Mouse (Mus musculus) frontal cortex, adult 2 months (tissue): ENCODE measurements at regions not wholly inside any gene's neighbourhood (a gene's known extent, or its start where the extent isn't known, plus 50 kb on each side); places are given as distances from the start of the nearest gene placed in this dataset.
"Not testable (repeated sequence)": the region's sequence is repeated elsewhere in the genome, so short reads cannot be mapped to it uniquely, and the experiment has no call there.

ENCODE experiments used
- DNase-seq, 2 experiments: peaks; one replicate each; pipeline ENCODE4 v3.0.0; 2022; ENCODE audit warnings: low spot score in 1 of 2; ENCODE audit errors: extremely low spot score in 1 of 2

GRCm38 (mm10) chr6:70517932-70518331 lies 274.1 kb downstream of the Rpia start:
- no peak for DNase-seq

DNA sequence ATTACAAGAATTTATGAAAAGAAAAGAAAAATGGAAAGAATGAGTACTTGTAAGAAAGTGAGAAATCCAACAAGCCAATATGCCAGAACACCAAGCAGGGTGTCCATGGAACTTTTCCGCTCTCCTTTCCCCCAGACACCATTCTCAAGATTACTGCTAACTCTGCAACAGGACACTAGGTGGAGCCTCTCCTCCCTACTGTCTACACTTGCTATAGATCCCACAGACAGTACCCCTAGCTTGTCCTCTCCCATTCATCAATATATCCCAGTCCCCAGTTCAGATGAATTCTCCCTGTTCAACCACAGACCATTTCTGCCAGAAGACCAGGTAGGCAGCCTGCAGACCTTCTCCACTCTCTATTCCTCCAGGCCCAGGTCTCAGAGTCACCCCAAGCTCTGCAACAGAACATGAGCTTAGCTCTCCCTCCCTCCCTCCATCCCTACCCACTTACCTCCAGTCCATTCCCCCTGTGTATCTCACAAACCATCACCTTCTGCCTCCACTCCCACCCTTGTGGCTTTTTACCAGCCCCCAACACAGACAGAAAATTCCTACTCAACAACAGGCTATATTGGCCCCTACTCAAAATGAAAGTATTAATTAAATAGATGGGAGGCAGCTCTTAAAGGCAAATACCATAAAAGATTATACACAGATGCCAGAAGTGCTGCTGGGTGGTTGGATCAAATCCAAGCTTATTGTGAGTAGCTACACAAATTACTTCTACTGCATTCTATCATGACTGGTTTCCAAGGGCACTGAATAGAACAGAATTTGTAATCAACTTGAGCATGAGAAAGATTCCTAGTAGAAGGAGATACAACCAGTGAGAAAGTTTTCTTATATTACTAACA lies 323.2 kb downstream of the Rpia start:
- peak in 1 of 2 experiments; percentile 5 for DNase-seq

- DNase-seq = peak in 1 of 2 experiments; percentile 9
Observed at GRCm38 (mm10) chr6:70457279-70457678, 334.8 kb downstream of the Rpia start.

- DNase-seq = peak; percentile 2 to 8
Observed at GRCm38 (mm10) chr6:70434739-70435138, 357.3 kb downstream of the Rpia start.

- DNase-seq = peak; percentile 28 to 44
Observed at GRCm38 (mm10) chr6:70406290-70406689, 385.7 kb downstream of the Rpia start.

GRCm38 (mm10) chr6:70389850-70390249 lies 402.2 kb downstream of the Rpia start:
- DNase-seq = not testable (repeated sequence)

GRCm38 (mm10) chr6:70386396-70386795 lies 405.6 kb downstream of the Rpia start:
- peak; percentile 67 to 75 for DNase-seq

DNA sequence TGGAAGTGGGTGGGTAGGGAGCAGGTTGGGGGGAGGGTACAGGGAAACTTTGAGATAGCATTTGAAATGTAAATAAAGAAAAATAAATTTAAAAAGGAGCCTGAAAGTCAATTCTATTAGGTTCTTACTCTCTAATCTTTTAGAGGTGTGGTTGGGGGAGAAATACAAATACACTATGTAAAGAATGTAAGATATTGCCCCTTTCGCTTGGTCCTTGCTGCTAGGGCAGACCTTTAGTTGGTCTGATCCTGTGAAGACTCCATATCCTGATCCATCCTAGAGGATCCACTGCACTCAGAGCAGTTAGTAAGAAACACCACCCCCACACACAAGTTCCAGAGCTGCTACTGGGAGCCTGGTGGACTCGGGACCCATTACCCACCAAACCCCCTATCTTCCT lies 412.7 kb downstream of the Rpia start:
- DNase-seq = not testable (repeated sequence)

- DNase-seq = peak in 1 of 2 experiments; percentile 10
Observed at GRCm38 (mm10) chr6:70371821-70372220, 420.2 kb downstream of the Rpia start.

DNA sequence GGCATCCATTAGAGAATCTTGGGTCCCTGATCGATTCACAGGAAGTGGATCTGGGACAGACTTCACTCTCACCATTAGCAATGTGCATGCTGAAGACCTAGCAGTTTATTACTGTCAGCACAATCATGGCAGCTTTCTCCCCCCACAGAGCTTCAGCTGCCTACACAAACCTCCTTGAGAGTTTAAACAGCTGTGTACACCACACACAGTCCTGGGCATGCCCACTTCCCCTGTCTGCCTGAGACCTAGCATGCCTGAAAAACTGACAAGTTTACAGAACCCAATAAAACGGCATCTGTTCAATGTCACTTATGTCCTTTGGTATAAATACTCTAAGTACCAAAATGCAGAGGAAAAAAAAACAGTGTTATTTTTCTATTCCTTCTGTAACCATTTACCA lies 435.7 kb downstream of the Rpia start:
- DNase-seq = peak; percentile 18 to 26

- peak in 1 of 2 experiments; percentile 32 for DNase-seq
Observed at GRCm38 (mm10) chr6:70342147-70342546, 449.9 kb downstream of the Rpia start.

GRCm38 (mm10) chr6:70340691-70341090 lies 451.3 kb downstream of the Rpia start:
- peak; percentile 14 to 42 for DNase-seq

DNA sequence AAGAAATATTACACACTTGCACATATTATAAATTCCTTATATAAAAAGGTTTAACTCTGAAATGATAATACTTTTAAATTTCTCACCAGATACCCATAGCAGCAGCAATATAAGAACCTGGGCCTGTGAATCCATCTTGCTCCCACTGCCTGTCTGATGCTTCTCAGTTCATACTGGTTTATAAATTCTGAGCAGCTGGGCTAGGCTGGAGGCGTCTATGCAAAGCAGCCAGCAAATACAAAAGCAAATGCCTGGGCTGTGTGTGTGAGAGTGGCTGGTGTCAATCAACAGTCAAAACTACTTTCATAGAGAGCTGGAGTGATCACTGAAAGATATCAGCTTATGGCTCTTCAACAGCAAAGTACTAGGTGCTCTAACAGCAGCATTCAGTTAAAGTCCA lies 476.7 kb downstream of the Rpia start:
- DNase-seq = no peak

DNA sequence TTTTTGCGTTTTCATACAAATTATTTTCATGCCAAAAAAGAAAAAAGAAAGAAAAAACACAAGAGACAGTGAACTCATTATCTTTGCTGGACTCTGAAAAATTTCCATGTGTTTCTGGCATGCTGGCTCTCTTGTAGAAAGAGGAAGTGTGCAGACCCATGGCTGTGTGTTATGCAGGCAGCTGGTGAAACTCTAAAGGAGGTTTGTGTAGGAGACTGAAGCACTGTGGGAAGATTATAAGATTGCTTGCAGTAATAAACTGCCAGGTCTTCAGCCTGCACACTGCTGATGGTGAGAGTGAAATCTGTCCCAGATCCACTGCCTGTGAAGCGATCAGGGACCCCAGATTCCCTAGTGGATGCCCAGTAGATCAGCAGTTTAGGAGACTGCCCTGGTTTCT lies 477.4 kb downstream of the Rpia start:
- DNase-seq = peak; percentile 41 to 64

- not testable (repeated sequence) for DNase-seq
Observed at GRCm38 (mm10) chr6:70301100-70301499, 490.9 kb downstream of the Rpia start.

- peak; percentile 74 to 80 for DNase-seq
Observed at GRCm38 (mm10) chr6:70260227-70260626, 531.8 kb downstream of the Rpia start.

DNA sequence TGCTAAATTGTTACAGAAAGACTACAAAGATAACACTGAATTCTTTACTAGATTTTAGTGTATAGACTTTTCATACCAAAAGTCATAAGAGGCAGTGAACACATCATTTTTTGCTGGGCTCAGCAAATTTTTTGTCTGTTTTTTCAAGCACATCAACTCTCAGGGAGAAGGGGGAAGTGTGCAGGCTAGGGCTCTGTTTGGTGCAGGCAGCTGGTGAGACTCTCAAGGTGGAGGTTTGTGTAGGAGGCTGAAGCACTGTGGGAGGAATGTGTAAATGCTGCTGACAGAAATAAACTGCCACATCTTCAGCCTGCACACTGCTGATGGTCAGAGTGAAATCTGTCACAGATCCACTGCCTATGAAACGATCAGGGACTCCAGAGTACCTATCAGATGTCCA lies 551.9 kb downstream of the Rpia start:
- DNase-seq = peak; percentile 35 to 36

GRCm38 (mm10) chr6:70227166-70227565 lies 564.9 kb downstream of the Rpia start:
- no peak for DNase-seq

- not testable (repeated sequence) for DNase-seq
Observed at GRCm38 (mm10) chr6:70216632-70217031, 575.4 kb downstream of the Rpia start.

- not testable (repeated sequence) for DNase-seq
Observed at GRCm38 (mm10) chr6:70215781-70216180, 576.3 kb downstream of the Rpia start.
